Mouse (Mus musculus) testis, postnatal 14 days (tissue): ENCODE data around the gene 2310011J03Rik.

Experiments
- DNase-seq: peaks from one replicate; pipeline ENCODE4 v3.0.0; 2021; ENCODE audit warnings: low spot score

2310011J03Rik gene

GRCm38 (mm10) chr10:80341491-80342304, 21.4 kb upstream of the 2310011J03Rik start:
- no peak for DNase-seq

GRCm38 (mm10) chr10:80341026-80341425, 20.7 kb upstream of the 2310011J03Rik start:
- DNase-seq: no peak

- peak; percentile 75 for DNase-seq
These were observed 19.8 kb upstream of the 2310011J03Rik start for GRCm38 (mm10) chr10:80339941-80340750.

GRCm38 (mm10) chr10:80336263-80336662, 15.9 kb upstream of the 2310011J03Rik start:
- DNase-seq: no peak

- DNase-seq: no peak
These were observed 12.2 kb upstream of the 2310011J03Rik start for GRCm38 (mm10) chr10:80332525-80332989.

GRCm38 (mm10) chr10:80331636-80332524, 11.5 kb upstream of the 2310011J03Rik start:
- no peak for DNase-seq

GRCm38 (mm10) chr10:80330888-80331287, 10.6 kb upstream of the 2310011J03Rik start:
- DNase-seq: no peak

GRCm38 (mm10) chr10:80330084-80330483, 9.7 kb upstream of the 2310011J03Rik start:
- no peak for DNase-seq

- peak; percentile 100 for DNase-seq
These were observed 9.1 kb upstream of the 2310011J03Rik start, which contains the start of the genes Pcsk4 and Reep6 for GRCm38 (mm10) chr10:80329273-80330081. Gene Pcsk4 (minus strand): TSS chr10:80329498. Gene Reep6 (plus strand): TSS chr10:80329953.

GRCm38 (mm10) chr10:80325045-80325444, 4.7 kb upstream of the 2310011J03Rik start:
- DNase-seq: no peak

- no peak for DNase-seq
These were observed 4.0 kb upstream of the 2310011J03Rik start for GRCm38 (mm10) chr10:80324120-80325037.

- DNase-seq: peak; percentile 65
These were observed 3.2 kb upstream of the 2310011J03Rik start for GRCm38 (mm10) chr10:80323261-80324119.

- no peak for DNase-seq
These were observed 2.5 kb upstream of the 2310011J03Rik start for GRCm38 (mm10) chr10:80322811-80323211.

GRCm38 (mm10) chr10:80321670-80322581, 1.6 kb upstream of the 2310011J03Rik start:
- no peak for DNase-seq

GRCm38 (mm10) chr10:80321014-80321669, 805 bp upstream of the 2310011J03Rik start:
- no peak for DNase-seq

GRCm38 (mm10) chr10:80317011-80317410, 3.3 kb downstream of the 2310011J03Rik start:
- no peak for DNase-seq

- no peak for DNase-seq
These were observed 4.0 kb downstream of the 2310011J03Rik start for GRCm38 (mm10) chr10:80316359-80316781.
